Mouse (Mus musculus) C2C12 (cell line): ENCODE data around the gene Cks1brt. TPM values are rescaled to one million over a fixed set of nuclear protein-coding genes. Genes with fewer than 3 reads are reported as not detected.
"Not testable (repeated sequence)": the region's sequence is repeated elsewhere in the genome, so short reads cannot be mapped to it uniquely, and the experiment has no call there.

Experiments used
- H3K27me3 ChIP-seq: one replicate; pipeline ENCODE4 v1.6.1; 2011; ENCODE audit not compliant: control insufficient read depth, insufficient read depth, insufficient read length
- H3K36me3 ChIP-seq: one replicate; pipeline ENCODE4 v1.6.1; 2011; ENCODE audit not compliant: control insufficient read depth, insufficient read depth
- H3K4me3 ChIP-seq: one replicate; pipeline ENCODE4 v1.5.1; 2011; ENCODE audit warnings: mild to moderate bottlenecking, control low read depth; ENCODE audit not compliant: poor library complexity, insufficient read depth, severe bottlenecking
- H3K79me2 ChIP-seq: one replicate; pipeline ENCODE4 v1.6.1; 2011; ENCODE audit not compliant: control insufficient read depth, insufficient read depth
- H3K79me3 ChIP-seq: one replicate; pipeline ENCODE4 v1.6.1; 2011; ENCODE audit warnings: low read depth, control low read depth
- H3ac ChIP-seq: one replicate; pipeline ENCODE3; 2011; ENCODE audit warnings: low read depth; ENCODE audit not compliant: control insufficient read depth, insufficient read length
- CEBPB ChIP-seq: IDR thresholded peaks from one replicate; pipeline ENCODE4 v1.6.1; 2011; ENCODE audit warnings: low read depth, mild to moderate bottlenecking, control low read depth, moderate library complexity
- CTCF ChIP-seq: IDR thresholded peaks from one replicate; pipeline ENCODE4 v1.5.1; 2011; ENCODE audit not compliant: control insufficient read depth, insufficient read depth, insufficient read length
- FOSL1 ChIP-seq: IDR thresholded peaks from one replicate; pipeline ENCODE4 v1.8.0; 2011; ENCODE audit warnings: mild to moderate bottlenecking, low read length; ENCODE audit not compliant: poor library complexity, insufficient read depth, severe bottlenecking
- MAX ChIP-seq: IDR thresholded peaks from one replicate; pipeline ENCODE4 v1.6.1; 2011; ENCODE audit warnings: mild to moderate bottlenecking, control low read depth
- MYOD1 ChIP-seq: IDR thresholded peaks from one replicate; pipeline ENCODE4 v1.6.1; 2011; ENCODE audit warnings: low read depth; ENCODE audit not compliant: control insufficient read depth, insufficient read length
- MYOG ChIP-seq: IDR thresholded peaks from one replicate; pipeline ENCODE4 v1.6.1; 2011; ENCODE audit not compliant: control insufficient read depth, insufficient read length; ENCODE audit errors: extremely low read depth
- USF1 ChIP-seq: IDR thresholded peaks from one replicate; pipeline ENCODE4 v1.6.1; 2011; ENCODE audit warnings: low read depth, mild to moderate bottlenecking, control low read depth, moderate library complexity
- long read RNA-seq, 2 experiments: library from polyadenylated mRNA; unstranded; transcript quantifications; one replicate each; pipeline ENCODE4 v2.0.0; 2019 to 2020
- polyA plus RNA-seq: library from polyadenylated mRNA; unstranded; fragments of >200 nt; fragmentation: generic; extraction: Trizol; gene quantifications from one replicate; pipeline ENCODE4 v1.2.1, GENCODE M21; 2012; ENCODE audit warnings: missing spikeins

The Cks1brt gene
- not detected for polyA plus RNA-seq
- long read RNA-seq, experiment 1, result 0 reads
- long read RNA-seq, experiment 2, result 0 reads

DNA sequence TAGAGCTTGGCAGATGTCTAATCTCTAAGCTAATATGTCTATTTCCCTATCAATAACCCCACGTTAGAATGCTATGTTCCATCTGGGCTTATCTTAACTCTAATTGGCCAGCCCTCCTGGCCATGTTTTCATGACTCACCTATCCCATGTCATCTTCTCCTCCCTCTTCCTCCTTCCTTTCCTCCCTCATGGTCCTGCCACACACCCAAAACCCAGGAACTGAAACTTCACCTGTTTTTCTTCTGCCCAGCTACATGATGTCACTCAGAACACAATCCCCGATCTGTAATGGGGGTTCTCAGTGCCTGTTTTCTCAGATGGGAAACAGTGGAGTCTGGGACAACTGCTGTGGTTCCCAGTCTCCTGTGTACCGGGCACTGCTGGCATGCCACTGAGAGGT, at the start of gene Cks1brt:
Gene Cks1brt (plus strand): TSS at position 301 of the 400 bp plus-strand sequence.
- H3K79me2 ChIP-seq, result no peaks in the 10 kb centered on the region
- H3K36me3 ChIP-seq, result no peaks in the 10 kb centered on the region
- H3K4me3 ChIP-seq, result no peak within 1 kb of the TSS
- H3ac ChIP-seq, result no peak within 1 kb of the TSS
- H3K79me3 ChIP-seq, result no peaks in the 10 kb centered on the region
- no peaks in the 10 kb centered on the region for H3K27me3 ChIP-seq
- TF ChIP-seq USF1 (no peak), MAX (no peak), CTCF (no peak), CEBPB (no peak), MYOD1 (no peak), FOSL1 (no peak), MYOG (no peak)

DNA sequence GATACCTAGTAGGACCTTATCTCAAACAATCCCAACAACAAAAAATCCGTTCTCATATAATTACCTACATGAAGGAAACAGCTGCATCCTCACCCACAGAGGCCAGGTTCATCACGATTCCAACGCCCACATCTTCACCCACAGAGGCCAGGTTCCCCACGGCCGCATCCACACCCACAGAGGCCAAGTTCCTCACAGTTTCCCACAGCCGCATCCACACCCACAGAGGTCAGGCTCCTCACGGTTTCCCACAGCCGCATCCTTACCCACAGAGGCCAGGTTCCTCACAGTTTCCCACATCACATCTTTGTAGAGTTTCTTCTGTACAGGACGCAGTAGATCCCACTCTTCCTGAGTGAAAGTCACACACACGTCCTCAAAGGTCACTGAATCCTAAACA, 38.5 kb upstream of the Cks1brt start:
- H3K36me3 ChIP-seq, result no peaks in the 10 kb centered on the region
- no peak overlapping the region for H3K4me3 ChIP-seq
- no peaks in the 10 kb centered on the region for H3K27me3 ChIP-seq
- no peak overlapping the region for H3ac ChIP-seq
- TF ChIP-seq FOSL1 (no peak), MYOG (no peak), MYOD1 (no peak), CTCF (no peak), CEBPB (no peak), MAX (no peak), USF1 (no peak)
- H3K79me3 ChIP-seq, result no peaks in the 10 kb centered on the region
- no peaks in the 10 kb centered on the region for H3K79me2 ChIP-seq

DNA sequence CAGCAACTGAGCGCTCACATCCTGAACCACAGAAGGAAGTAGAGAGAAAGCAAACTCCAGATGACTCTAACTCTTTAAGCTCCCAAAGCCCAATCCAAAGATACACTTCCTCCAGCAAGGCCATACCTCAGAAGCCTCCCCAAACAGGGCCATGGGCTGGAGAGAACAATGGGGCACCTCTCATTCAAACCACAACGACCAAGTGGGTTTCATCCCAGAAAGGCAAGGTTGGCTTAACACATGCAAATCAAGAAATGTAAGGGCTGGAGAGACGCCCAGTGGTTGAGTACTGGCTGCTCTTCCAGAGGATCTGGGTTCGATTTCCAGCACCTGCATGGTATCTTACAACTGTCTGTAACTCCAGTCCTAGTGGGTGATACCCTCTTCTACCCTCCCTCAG, 36.2 kb upstream of the Cks1brt start:
- Histone ChIP-seq H3ac (no peak overlapping the region), H3K36me3 (no peaks in the 10 kb centered on the region), H3K79me3 (no peaks in the 10 kb centered on the region), H3K27me3 (no peaks in the 10 kb centered on the region), H3K79me2 (no peaks in the 10 kb centered on the region), H3K4me3 (no peak overlapping the region)
- TF ChIP-seq MYOG (no peak), USF1 (no peak), MAX (no peak), FOSL1 (no peak), CEBPB (no peak), MYOD1 (no peak), CTCF (no peak)

DNA sequence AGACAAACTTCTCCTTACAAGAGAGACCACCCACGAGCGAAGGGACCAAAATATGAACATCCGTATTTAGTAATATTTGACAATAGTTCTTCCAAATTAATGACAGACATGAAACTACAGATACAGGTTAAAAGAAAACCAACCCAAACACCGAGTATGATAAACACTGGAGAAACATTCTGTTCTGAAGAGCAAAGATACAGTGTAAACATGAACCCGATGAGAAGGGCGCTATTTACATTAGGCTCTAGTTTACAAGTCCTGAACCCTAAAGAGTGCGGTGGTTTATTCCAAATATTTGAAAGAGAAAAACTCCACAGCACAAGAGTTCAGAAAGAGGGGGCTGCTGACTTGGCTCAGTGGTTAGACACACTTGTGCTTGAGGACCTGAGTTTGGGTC, 34.7 kb upstream of the Cks1brt start:
- H3K27me3 ChIP-seq, result no peaks in the 10 kb centered on the region
- TF ChIP-seq USF1 (no peak), CEBPB (no peak), MYOD1 (no peak), MAX (no peak), MYOG (no peak), FOSL1 (no peak), CTCF (no peak)
- no peak overlapping the region for H3ac ChIP-seq
- no peak overlapping the region for H3K4me3 ChIP-seq
- no peaks in the 10 kb centered on the region for H3K79me3 ChIP-seq
- no peaks in the 10 kb centered on the region for H3K36me3 ChIP-seq
- no peaks in the 10 kb centered on the region for H3K79me2 ChIP-seq

DNA sequence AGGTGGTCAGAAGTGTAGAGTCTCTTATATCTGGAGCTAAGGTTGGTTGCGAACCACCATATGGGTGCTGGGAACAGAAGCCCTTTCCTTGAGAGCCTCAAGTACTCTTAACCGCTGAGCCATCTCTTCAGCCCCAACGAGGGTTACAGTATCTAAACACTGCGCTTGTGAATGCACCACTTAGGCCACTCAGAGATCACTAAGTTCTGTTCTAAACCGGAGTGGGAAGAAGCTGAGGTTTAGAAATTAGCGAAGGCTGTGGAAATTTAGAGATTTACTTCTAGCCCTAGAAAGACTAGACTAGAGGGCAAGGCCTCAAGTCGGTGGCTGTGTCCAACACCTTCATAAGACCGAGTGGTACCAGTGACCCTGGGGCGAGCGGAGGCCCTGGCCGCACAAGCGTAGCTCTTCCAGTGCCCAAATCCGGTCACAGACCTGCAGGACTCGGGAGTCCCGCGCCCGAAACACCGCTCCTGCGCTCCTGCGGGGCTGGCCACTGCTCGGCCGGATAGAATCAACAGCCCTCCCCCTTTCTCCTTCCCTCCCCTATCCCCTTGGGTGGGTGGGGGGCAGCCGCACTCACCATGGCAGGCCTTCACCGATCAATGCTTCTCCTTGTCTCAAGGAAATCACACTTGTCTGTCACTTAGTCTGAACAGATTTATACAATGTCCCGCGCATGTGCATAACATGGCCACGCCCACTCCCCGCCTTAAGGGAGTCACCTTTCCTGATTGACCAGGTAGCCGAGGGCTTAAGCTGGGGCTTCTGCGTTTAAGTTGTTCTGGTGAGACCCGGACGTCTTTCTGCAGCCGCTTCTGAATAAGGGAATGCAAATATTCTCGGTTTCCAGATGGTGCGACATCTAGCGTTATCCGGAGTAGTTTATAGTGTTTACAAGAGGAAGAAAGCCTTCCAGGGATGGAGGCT, 32.4 kb upstream of the Cks1brt start:
- no peak for TF ChIP-seq CEBPB
- no peak for TF ChIP-seq MYOG
- no peak for TF ChIP-seq FOSL1
- TF ChIP-seq MYOD1, result no peak
- TF ChIP-seq CTCF, result no peak
- no peak for TF ChIP-seq MAX
- TF ChIP-seq USF1, result no peak
- H3K27me3 ChIP-seq, result no peaks in the 10 kb centered on the region
- no peaks in the 10 kb centered on the region for H3K36me3 ChIP-seq
- peak overlapping the region; percentile 70 for H3ac ChIP-seq
- no peak overlapping the region for H3K4me3 ChIP-seq
- H3K79me2 ChIP-seq, result no peaks in the 10 kb centered on the region
- H3K79me3 ChIP-seq, result no peaks in the 10 kb centered on the region

DNA sequence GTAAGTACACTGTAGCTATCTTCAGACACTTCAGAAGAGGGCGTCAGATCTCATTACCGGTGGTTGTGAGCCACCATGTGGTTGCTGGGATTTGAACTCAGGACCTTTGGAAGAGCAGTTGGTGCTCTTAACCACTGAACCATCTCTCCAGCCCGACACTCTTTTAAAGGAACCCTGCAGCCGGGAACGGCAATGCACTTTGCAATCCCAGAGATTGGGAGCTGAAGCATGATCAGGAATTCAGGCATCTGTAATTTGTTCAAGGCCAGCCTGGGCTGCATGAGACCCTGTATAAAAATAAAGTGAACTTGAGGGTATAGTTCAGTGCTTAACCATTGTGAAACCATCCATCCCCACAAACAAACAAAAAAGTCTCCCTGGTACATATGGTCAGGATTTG, 31.5 kb upstream of the Cks1brt start:
- not testable (repeated sequence) for H3K27me3 ChIP-seq, H3K4me3 ChIP-seq, H3K36me3 ChIP-seq, H3K79me3 ChIP-seq, H3K79me2 ChIP-seq, H3ac ChIP-seq
